ENCODE assay signal across 22 mouse cellular contexts in genomic region chr3:94949645-94950044, GRCm38 (mm10). TPM values are rescaled to one million over a fixed set of nuclear protein-coding genes. Genes with fewer than 3 reads are reported as not detected.
DNase-seq lines count a peak whose midpoint lies in the region; ATAC-seq lines count a peak whose summit lies in the region.
"Had no signal": no experiment of that assay in that cellular context is flagged by ENCODE, and none has a peak within 500 bp of the region (broad histone marks: within the 10 kb centered on the region; RNA-seq: fewer than 3 reads in every experiment).

No protein-coding gene starts in this region.

- no peak overlapping the region for H3K9ac ChIP-seq in kidney, embryonic 16.5 days (replicated peaks; ENCODE audit: low read length)
- H3K9ac ChIP-seq in midbrain, embryonic 13.5 days (replicated peaks): no peak overlapping the region
- H3K9ac ChIP-seq: heart, embryonic 12.5 days; hindbrain, embryonic 15.5 days; limb, embryonic 12.5 days had no signal

- H3K4me1 ChIP-seq in kidney, embryonic 16.5 days (ENCODE audit: insufficient read depth, low read length): peaks cover 14% of the 10 kb centered on the region
- H3K4me1 ChIP-seq in midbrain, embryonic 13.5 days (replicated peaks): peaks cover 14% of the 10 kb centered on the region

- 80% methylated on average over 3 of the region's 3 CpGs for WGBS in kidney, embryonic 16.5 days
- 86% methylated on average over 3 of the region's 3 CpGs for WGBS in midbrain, embryonic 13.5 days

- H3K27ac ChIP-seq in kidney, embryonic 16.5 days (ENCODE audit: low read length): no peak overlapping the region
- no peak overlapping the region for H3K27ac ChIP-seq in midbrain, embryonic 13.5 days
- H3K27ac ChIP-seq: hindbrain, embryonic 15.5 days; kidney, postnatal 0 days; limb, embryonic 12.5 days had no signal

- intact Hi-C loops in heart, postnatal 14 days (cut with DNase I): no loop called here

- no peak for ATAC-seq in kidney, embryonic 16.5 days (ENCODE audit: low FRiP score, low TSS enrichment)
- no peak for ATAC-seq in midbrain, embryonic 13.5 days
- ATAC-seq: Patski had no signal

- H3K4me3 ChIP-seq in kidney, embryonic 16.5 days (ENCODE audit: low read length): no peak overlapping the region
- no peak overlapping the region for H3K4me3 ChIP-seq in midbrain, embryonic 13.5 days (replicated peaks)
- H3K4me3 ChIP-seq: heart, embryonic 12.5 days; hindbrain, embryonic 15.5 days; limb, embryonic 12.5 days; myocyte had no signal

- no peaks in the 10 kb centered on the region for H3K36me3 ChIP-seq in kidney, embryonic 16.5 days (ENCODE audit: insufficient read depth, low read length)
- H3K36me3 ChIP-seq in midbrain, embryonic 13.5 days: no peaks in the 10 kb centered on the region
- H3K36me3 ChIP-seq: heart, embryonic 12.5 days; hindbrain, embryonic 15.5 days had no signal

- H3K27me3 ChIP-seq in kidney, embryonic 16.5 days (ENCODE audit: insufficient read depth, low read length): no peaks in the 10 kb centered on the region
- H3K27me3 ChIP-seq in midbrain, embryonic 13.5 days: no peaks in the 10 kb centered on the region; the same call in 1 of the 2 replicates
- H3K27me3 ChIP-seq: heart, embryonic 12.5 days; hindbrain, embryonic 15.5 days; limb, embryonic 12.5 days had no signal

- DNase-seq in kidney, adult 8-10 months: peak; percentile 82 to 83
- peak; percentile 67 for DNase-seq in 416B (ENCODE audit: low read depth)
- peak; percentile 75 for DNase-seq in MEL-GATA-1-ER (ENCODE audit: extremely low read depth, low read depth)
- DNase-seq in kidney, postnatal 25 days: peak; percentile 64 to 72
- DNase-seq in cerebellum, adult 18-20 months: no peak
- no peak for DNase-seq in heart, postnatal 14 days
- DNase-seq: adrenal gland, postnatal 14 days; cerebellum, adult 11 months; cerebellum, postnatal 36 days; heart, postnatal 4 days; lung, adult 2 months; lung, postnatal 4 days; midbrain, embryonic 14.5 days; thymus, postnatal 36 days had no signal

- H3K9me3 ChIP-seq in kidney, embryonic 16.5 days (ENCODE audit: low read length): no peaks in the 10 kb centered on the region
- no peaks in the 10 kb centered on the region for H3K9me3 ChIP-seq in midbrain, embryonic 13.5 days
- H3K9me3 ChIP-seq: heart, embryonic 12.5 days; hindbrain, embryonic 15.5 days; limb, embryonic 12.5 days had no signal

- H3K4me2 ChIP-seq in kidney, embryonic 16.5 days (replicated peaks; ENCODE audit: low read depth, low read length): no peak overlapping the region
- no peak overlapping the region for H3K4me2 ChIP-seq in midbrain, embryonic 13.5 days (replicated peaks)
- H3K4me2 ChIP-seq: heart, embryonic 12.5 days; hindbrain, embryonic 15.5 days; limb, embryonic 12.5 days had no signal

RNA-seq across cellular contexts. Expression of gene Rfx5, which starts 4.2 kb away (rescaled TPM):
- polyA plus RNA-seq in kidney, embryonic 16.5 days (2015; fragmentation: Nextera tagmentation; extraction: Ambion mirVana): 10.0 and 10.5 TPM in 2 replicates
- 5.0 and 5.2 TPM in 2 replicates for polyA plus RNA-seq in midbrain, embryonic 13.5 days (2015; fragmentation: Nextera tagmentation; extraction: Ambion mirVana)
- 1 to 10 TPM; 8.2 to 8.4 TPM for total RNA-seq in heart, postnatal 14 days (2021)

RNA-seq across cellular contexts. Expression of gene Selenbp1, which starts 16.8 kb away (rescaled TPM):
- 88.7 and 105 TPM in 2 replicates for polyA plus RNA-seq in kidney, embryonic 16.5 days (2015; fragmentation: Nextera tagmentation; extraction: Ambion mirVana)
- polyA plus RNA-seq in midbrain, embryonic 13.5 days (2015; fragmentation: Nextera tagmentation; extraction: Ambion mirVana): 7.7 and 9.0 TPM in 2 replicates
- 10 to 100 TPM; 63.8 to 84.9 TPM for total RNA-seq in heart, postnatal 14 days (2021)

RNA-seq across cellular contexts. Expression of gene Pi4kb, which starts 24.9 kb away (rescaled TPM):
- 25.0 and 30.3 TPM in 2 replicates for polyA plus RNA-seq in kidney, embryonic 16.5 days (2015; fragmentation: Nextera tagmentation; extraction: Ambion mirVana)
- 24.7 and 25.3 TPM in 2 replicates for polyA plus RNA-seq in midbrain, embryonic 13.5 days (2015; fragmentation: Nextera tagmentation; extraction: Ambion mirVana)
- 10 to 100 TPM; 33.5 to 35.3 TPM for total RNA-seq in heart, postnatal 14 days (2021)

Comparison
In these comparisons a context has a peak if more than half of its experiments do, and no peak if none do; other contexts are left out.
1. DNase-seq: peak in kidney, adult 8-10 months (2 of 2), 416B (single experiment), MEL-GATA-1-ER (single experiment) and kidney, postnatal 25 days (2 of 2); none in cerebellum, adult 18-20 months (0 of 2) and heart, postnatal 14 days (0 of 2).